Comparison of ENCODE assay signal across 18 mouse cellular contexts in the genomic region with DNA sequence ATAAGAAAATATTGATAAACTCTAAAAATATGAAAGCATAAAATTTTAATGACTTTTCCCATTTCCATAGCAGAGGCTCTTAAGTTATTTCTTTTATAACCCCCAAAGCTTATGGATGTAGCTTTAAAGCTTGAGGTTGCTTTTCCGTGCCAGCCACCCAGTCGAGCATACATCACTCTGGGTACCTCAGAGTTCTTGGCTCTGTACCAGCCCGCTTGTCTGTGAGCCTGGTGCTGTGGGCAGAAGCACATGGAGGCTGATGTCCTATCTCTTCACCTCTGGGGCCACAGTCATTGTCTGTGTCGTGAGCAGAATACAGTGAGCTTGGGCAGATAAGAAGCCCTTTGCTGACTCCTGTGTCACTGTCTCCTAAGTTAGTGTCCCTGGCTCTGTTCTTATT. TPM values are rescaled to one million over a fixed set of nuclear protein-coding genes. Genes with fewer than 3 reads are reported as not detected.
DNase-seq lines count a peak whose midpoint lies in the region; ATAC-seq lines count a peak whose summit lies in the region.
"Had no signal": no experiment of that assay in that cellular context is flagged by ENCODE, and none has a peak within 500 bp of the region (broad histone marks: within the 10 kb centered on the region; RNA-seq: fewer than 3 reads in every experiment).

No protein-coding gene starts in this region.

- 85% methylated on average over 4 of the region's 4 CpGs for WGBS in hindbrain, embryonic 16.5 days

- no peak overlapping the region for H3K9ac ChIP-seq in hindbrain, embryonic 16.5 days (ENCODE audit: low read depth, low read length)
- H3K9ac ChIP-seq: embryonic facial prominence, embryonic 12.5 days; forebrain, embryonic 13.5 days; forebrain, embryonic 15.5 days; forebrain, postnatal 0 days had no signal

- H3K4me3 ChIP-seq in hindbrain, embryonic 16.5 days (ENCODE audit: low read length), result no peak overlapping the region
- H3K4me3 ChIP-seq: embryonic facial prominence, embryonic 10.5 days; embryonic facial prominence, embryonic 12.5 days; forebrain, embryonic 13.5 days; forebrain, embryonic 15.5 days had no signal

- H3K9me3 ChIP-seq in hindbrain, embryonic 16.5 days (ENCODE audit: control insufficient read depth, low read length), result 0 out of 2 replicates have a peak, but pooled peaks cover 2% of the 10 kb centered on the region
- H3K9me3 ChIP-seq: embryonic facial prominence, embryonic 10.5 days; embryonic facial prominence, embryonic 12.5 days; forebrain, embryonic 13.5 days; forebrain, embryonic 15.5 days had no signal

- ATAC-seq in hindbrain, embryonic 16.5 days, result no peak
- ATAC-seq: forebrain, embryonic 13.5 days; forebrain, embryonic 15.5 days; forebrain, postnatal 0 days had no signal

- H3K4me2 ChIP-seq in hindbrain, embryonic 16.5 days (ENCODE audit: low read length), result no peak overlapping the region
- H3K4me2 ChIP-seq: embryonic facial prominence, embryonic 12.5 days; forebrain, embryonic 13.5 days; forebrain, embryonic 15.5 days had no signal

- DNase-seq in cerebellum, adult 9-10 months, result peak; percentile 48
- DNase-seq in cerebellum, postnatal 36 days, result no peak
- peak; percentile 26 to 39 for DNase-seq in cerebellum, postnatal 14 days
- DNase-seq in cerebellum, adult 11-12 months, result no peak
- DNase-seq: adrenal gland, adult 2 months; adrenal gland, postnatal 10 days; adrenal gland, postnatal 25 days; forebrain, postnatal 0 days had no signal

- no peaks in the 10 kb centered on the region for H3K27me3 ChIP-seq in hindbrain, embryonic 16.5 days (replicated peaks; ENCODE audit: control insufficient read depth, insufficient read depth, low read length)
- H3K27me3 ChIP-seq: embryonic facial prominence, embryonic 12.5 days; forebrain, embryonic 13.5 days; forebrain, embryonic 15.5 days had no signal

- H3K4me1 ChIP-seq in hindbrain, embryonic 16.5 days (ENCODE audit: control insufficient read depth, insufficient read depth, low read depth, low read length), result no peaks in the 10 kb centered on the region
- H3K4me1 ChIP-seq: forebrain, embryonic 13.5 days; forebrain, embryonic 15.5 days had no signal

- H3K27ac ChIP-seq in hindbrain, embryonic 16.5 days (ENCODE audit: low read depth, low read length), result no peak overlapping the region
- H3K27ac ChIP-seq: embryonic facial prominence, embryonic 10.5 days; embryonic facial prominence, embryonic 12.5 days; forebrain, embryonic 13.5 days; forebrain, embryonic 15.5 days had no signal

- H3K36me3 ChIP-seq in hindbrain, embryonic 16.5 days (ENCODE audit: control insufficient read depth, insufficient read depth, low read length), result no peaks in the 10 kb centered on the region
- H3K36me3 ChIP-seq: embryonic facial prominence, embryonic 10.5 days; embryonic facial prominence, embryonic 12.5 days; forebrain, embryonic 15.5 days had no signal

RNA-seq across cellular contexts. Expression of a gene that starts 55.2 kb away (rescaled TPM):
- not detected in 2 replicates for polyA plus RNA-seq in hindbrain, embryonic 16.5 days (2015; fragmentation: Nextera tagmentation; extraction: Ambion mirVana)
- polyA plus RNA-seq: adrenal gland, adult 2 months; C2C12; cerebellum, adult 2 months; cortical plate, adult 2 months; embryonic facial prominence, embryonic 10.5 days; embryonic facial prominence, embryonic 12.5 days; embryonic facial prominence, embryonic 14.5 days; forebrain, embryonic 11.5 days; forebrain, embryonic 13.5 days; forebrain, embryonic 15.5 days; forebrain, postnatal 0 days had no signal

Comparison
In these comparisons a context has a peak if more than half of its experiments do, and no peak if none do; other contexts are left out.
1. DNase-seq: peak in cerebellum, adult 9-10 months (single experiment) and cerebellum, postnatal 14 days (2 of 2); none in cerebellum, postnatal 36 days (0 of 2) and cerebellum, adult 11-12 months (single experiment).